Mouse (Mus musculus): ENCODE measurements at regions not wholly inside any gene's neighbourhood (a gene's known extent, or its start where the extent isn't known, plus 50 kb on each side); places are given as distances from the start of the nearest gene placed in this dataset.

- no peak for DNase-seq (ENCODE audit: low spot score in 2 of 2)
These were observed 1422.4 kb upstream of the Gm6569 start for GRCm38 (mm10) chr15:72411956-72412355.

Data from gastrocnemius, postnatal 4 days (tissue).